Comparison of ENCODE assay signal across 35 mouse cellular contexts in genomic region chr15:25245631-25246030, GRCm38 (mm10).
"Had no signal": no experiment of that assay in that cellular context is flagged by ENCODE, and none has a peak within 500 bp of the region (broad histone marks: within the 10 kb centered on the region; RNA-seq: fewer than 3 reads in every experiment).

No protein-coding gene starts in this region.

- H3K4me3 ChIP-seq: heart, embryonic 10.5 days; heart, embryonic 12.5 days; heart, embryonic 13.5 days; heart, embryonic 15.5 days; hindbrain, embryonic 10.5 days; hindbrain, embryonic 12.5 days; hindbrain, embryonic 13.5 days; hindbrain, embryonic 15.5 days; intestine, embryonic 15.5 days; kidney, embryonic 15.5 days; layer of hippocampus, adult 2 months had no signal

- H3K36me3 ChIP-seq: heart, embryonic 10.5 days; heart, embryonic 12.5 days; heart, embryonic 13.5 days; heart, embryonic 15.5 days; hindbrain, embryonic 10.5 days; hindbrain, embryonic 12.5 days; hindbrain, embryonic 13.5 days; hindbrain, embryonic 15.5 days; intestine, embryonic 15.5 days; kidney, embryonic 15.5 days had no signal

- H3K9ac ChIP-seq: heart, embryonic 12.5 days; heart, embryonic 13.5 days; heart, embryonic 15.5 days; hindbrain, embryonic 12.5 days; hindbrain, embryonic 13.5 days; hindbrain, embryonic 14.5 days; hindbrain, embryonic 15.5 days; intestine, embryonic 15.5 days; kidney, embryonic 15.5 days had no signal

- H3K4me2 ChIP-seq: heart, embryonic 11.5 days; heart, embryonic 12.5 days; heart, embryonic 13.5 days; heart, embryonic 15.5 days; hindbrain, embryonic 12.5 days; hindbrain, embryonic 13.5 days; hindbrain, embryonic 14.5 days; hindbrain, embryonic 15.5 days; intestine, embryonic 15.5 days; kidney, embryonic 15.5 days had no signal

- H3K27me3 ChIP-seq: heart, embryonic 12.5 days; heart, embryonic 13.5 days; heart, embryonic 15.5 days; hindbrain, embryonic 12.5 days; hindbrain, embryonic 13.5 days; hindbrain, embryonic 15.5 days; intestine, embryonic 15.5 days; kidney, embryonic 15.5 days had no signal

- H3K4me1 ChIP-seq: heart, embryonic 10.5 days; heart, embryonic 12.5 days; heart, embryonic 13.5 days; heart, embryonic 15.5 days; hindbrain, embryonic 10.5 days; hindbrain, embryonic 12.5 days; hindbrain, embryonic 13.5 days; hindbrain, embryonic 15.5 days; intestine, embryonic 15.5 days; kidney, embryonic 15.5 days had no signal

- DNase-seq: heart, postnatal 10 days; heart, postnatal 14 days; heart, postnatal 36 days; heart, postnatal 4 days; kidney, adult 11 months; kidney, adult 18-20 months; kidney, adult 2 months; kidney, adult 8-10 months; kidney, adult 9 months; kidney, postnatal 10 days; kidney, postnatal 14 days; kidney, postnatal 25 days; kidney, postnatal 36 days; kidney, postnatal 4 days; layer of hippocampus, adult 9-11 months; layer of hippocampus, postnatal 36 days had no signal

- H3K9me3 ChIP-seq: heart, embryonic 10.5 days; heart, embryonic 12.5 days; heart, embryonic 13.5 days; heart, embryonic 15.5 days; hindbrain, embryonic 10.5 days; hindbrain, embryonic 12.5 days; hindbrain, embryonic 13.5 days; hindbrain, embryonic 15.5 days; intestine, embryonic 15.5 days; kidney, embryonic 15.5 days had no signal

- ATAC-seq: hindbrain, embryonic 16.5 days; hindbrain, postnatal 0 days; inflammation-experienced regulatory T-cells, adult 6 months; intestine, embryonic 15.5 days; intestine, embryonic 16.5 days; intestine, postnatal 0 days had no signal

- H3K27ac ChIP-seq: heart, embryonic 10.5 days; heart, embryonic 13.5 days; heart, embryonic 15.5 days; hindbrain, embryonic 10.5 days; hindbrain, embryonic 12.5 days; hindbrain, embryonic 13.5 days; hindbrain, embryonic 14.5 days; hindbrain, embryonic 15.5 days; hindbrain, postnatal 0 days; intestine, embryonic 15.5 days; kidney, embryonic 15.5 days; kidney, postnatal 0 days; layer of hippocampus, adult 2 months had no signal
